Comparison of ENCODE assay signal across 9 mouse cellular contexts in genomic region chr1:91523759-91524158, GRCm38 (mm10). TPM values are rescaled to one million over a fixed set of nuclear protein-coding genes. Genes with fewer than 3 reads are reported as not detected.
DNase-seq lines count a peak whose midpoint lies in the region; ATAC-seq and TF ChIP-seq lines count a peak whose summit lies in the region.
"Had no signal": no experiment of that assay in that cellular context is flagged by ENCODE, and none has a peak within 500 bp of the region (broad histone marks: within the 10 kb centered on the region; RNA-seq: fewer than 3 reads in every experiment).

No protein-coding gene starts in this region.

- WGBS in heart, embryonic 12.5 days, result 14% methylated on average over 10 of the region's 10 CpGs
- 11% methylated on average over 10 of the region's 10 CpGs for WGBS in kidney, postnatal 0 days
- WGBS in liver, embryonic 12.5 days (ENCODE audit: insufficient replicate concordance), result 12% methylated on average over 10 of the region's 10 CpGs

- H3K27me3 ChIP-seq in heart, embryonic 12.5 days (replicated peaks), result no peaks in the 10 kb centered on the region
- no peaks in the 10 kb centered on the region for H3K27me3 ChIP-seq in kidney, postnatal 0 days (ENCODE audit: insufficient read depth, low read length)
- no peaks in the 10 kb centered on the region for H3K27me3 ChIP-seq in liver, embryonic 12.5 days (replicated peaks)
- H3K27me3 ChIP-seq: heart, embryonic 13.5 days had no signal

- H3K9ac ChIP-seq in heart, embryonic 12.5 days, result no peak overlapping the region
- H3K9ac ChIP-seq in kidney, postnatal 0 days (ENCODE audit: low read depth, low read length), result no peak overlapping the region
- no peak overlapping the region for H3K9ac ChIP-seq in liver, embryonic 12.5 days
- H3K9ac ChIP-seq: heart, embryonic 13.5 days had no signal

- DNase-seq in ZHBTc4 (ENCODE audit: low read depth, low spot score), result peak; percentile 67
- peak; percentile 85 for DNase-seq in embryo, embryonic 10.5 days (ENCODE audit: low spot score)
- peak; percentile 85 for DNase-seq in kidney, postnatal 0 days (ENCODE audit: low spot score)
- peak; percentile 53 to 62 for DNase-seq in natural killer cell, adult 2 months (ENCODE audit: low spot score in 2 of 2)
- peak; percentile 28 to 69 for DNase-seq in thymus, postnatal 10 days (ENCODE audit: low spot score in 2 of 2)

- no peak overlapping the region for H3K4me2 ChIP-seq in heart, embryonic 12.5 days
- H3K4me2 ChIP-seq in kidney, postnatal 0 days (ENCODE audit: low read length), result no peak overlapping the region
- H3K4me2 ChIP-seq in liver, embryonic 12.5 days, result no peak overlapping the region
- H3K4me2 ChIP-seq: heart, embryonic 13.5 days had no signal

- no peaks in the 10 kb centered on the region for H3K9me3 ChIP-seq in heart, embryonic 12.5 days (replicated peaks)
- H3K9me3 ChIP-seq in kidney, postnatal 0 days (replicated peaks; ENCODE audit: low read length), result no peaks in the 10 kb centered on the region
- no peaks in the 10 kb centered on the region for H3K9me3 ChIP-seq in liver, embryonic 12.5 days (replicated peaks)
- H3K9me3 ChIP-seq: heart, embryonic 13.5 days had no signal

- H3K4me3 ChIP-seq in heart, embryonic 12.5 days, result no peak overlapping the region
- H3K4me3 ChIP-seq in kidney, postnatal 0 days (replicated peaks; ENCODE audit: low read depth, low read length), result no peak overlapping the region
- H3K4me3 ChIP-seq in liver, embryonic 12.5 days, result no peak overlapping the region
- H3K4me3 ChIP-seq: heart, embryonic 13.5 days had no signal

- TF ChIP-seq CTCF in kidney, postnatal 0 days (IDR thresholded peaks at IDR 0.05; ENCODE audit: low read depth), result peak; percentile 94

- peaks cover 67% of the 10 kb centered on the region for H3K36me3 ChIP-seq in heart, embryonic 12.5 days
- H3K36me3 ChIP-seq in kidney, postnatal 0 days (ENCODE audit: insufficient read depth, low read length), result peaks cover 27% of the 10 kb centered on the region
- peaks cover 59% of the 10 kb centered on the region for H3K36me3 ChIP-seq in liver, embryonic 12.5 days

- H3K4me1 ChIP-seq in heart, embryonic 12.5 days (replicated peaks), result no peaks in the 10 kb centered on the region
- no peaks in the 10 kb centered on the region for H3K4me1 ChIP-seq in kidney, postnatal 0 days (replicated peaks; ENCODE audit: insufficient read depth, low read length)
- H3K4me1 ChIP-seq in liver, embryonic 12.5 days, result peaks cover 3% of the 10 kb centered on the region; the same call in 1 of the 2 replicates
- H3K4me1 ChIP-seq: heart, embryonic 13.5 days had no signal

- peak; percentile 78 for ATAC-seq in CD4-positive, CD25-positive, alpha-beta regulatory T cell, adult 4 months
- peak; percentile 78; the same call in 1 of the 2 replicates for ATAC-seq in heart, embryonic 12.5 days (ENCODE audit: insufficient number of reproducible peaks, low FRiP score)
- ATAC-seq in kidney, postnatal 0 days (replicated peaks; ENCODE audit: low FRiP score, low read depth), result no peak
- ATAC-seq in liver, embryonic 12.5 days, result peak; percentile 77

- no peak overlapping the region for H3K27ac ChIP-seq in heart, embryonic 12.5 days (ENCODE audit: poor library complexity, severe bottlenecking)
- no peak overlapping the region for H3K27ac ChIP-seq in kidney, postnatal 0 days
- no peak overlapping the region for H3K27ac ChIP-seq in liver, embryonic 12.5 days
- H3K27ac ChIP-seq: heart, embryonic 13.5 days had no signal

RNA-seq across cellular contexts. Expression of gene Asb1, which starts 16.6 kb away (rescaled TPM):
- 1 to 10 TPM; 2.6 to 3.6 TPM for polyA plus RNA-seq in CD4-positive, CD25-positive, alpha-beta regulatory T cell, adult 4 months (2017; shearing (Covaris generic))
- 11.0 and 12.3 TPM in 2 replicates for polyA plus RNA-seq in heart, embryonic 12.5 days (2016; fragmentation: Nextera tagmentation; extraction: Ambion mirVana)
- 4.0 and 4.3 TPM in 2 replicates for polyA plus RNA-seq in kidney, postnatal 0 days (2015; fragmentation: Nextera tagmentation; extraction: Ambion mirVana)
- polyA plus RNA-seq in liver, embryonic 12.5 days (2016; fragmentation: Nextera tagmentation; extraction: Ambion mirVana), result 20.2 and 20.9 TPM in 2 replicates

RNA-seq across cellular contexts. Expression of gene Traf3ip1, which starts 29.3 kb away (rescaled TPM):
- 1 to 10 TPM; 3.5 to 5.2 TPM for polyA plus RNA-seq in CD4-positive, CD25-positive, alpha-beta regulatory T cell, adult 4 months (2017; shearing (Covaris generic))
- polyA plus RNA-seq in heart, embryonic 12.5 days (2016; fragmentation: Nextera tagmentation; extraction: Ambion mirVana), result 4.8 and 6.0 TPM in 2 replicates
- polyA plus RNA-seq in kidney, postnatal 0 days (2015; fragmentation: Nextera tagmentation; extraction: Ambion mirVana), result 6.3 and 6.5 TPM in 2 replicates
- 3.6 and 4.1 TPM in 2 replicates for polyA plus RNA-seq in liver, embryonic 12.5 days (2016; fragmentation: Nextera tagmentation; extraction: Ambion mirVana)
